Mouse (Mus musculus): ENCODE data around the gene Rhod.
"Not testable (repeated sequence)": the region's sequence is repeated elsewhere in the genome, so short reads cannot be mapped to it uniquely, and the experiment has no call there.

Rhod gene

GRCm38 (mm10) chr19:4398959-4399358, 40.3 kb downstream of the Rhod start:
- DNase-seq: no peak

GRCm38 (mm10) chr19:4398630-4398948, 40.6 kb downstream of the Rhod start:
- DNase-seq: no peak

GRCm38 (mm10) chr19:4397798-4398629, 41.2 kb downstream of the Rhod start, which contains the start of gene Kdm2a:
Gene Kdm2a, minus strand, starts transcription at chr19:4398285.
- DNase-seq: peak; percentile 50 to 58

- DNase-seq: peak; percentile 95 to 96
These were observed 42.0 kb downstream of the Rhod start for GRCm38 (mm10) chr19:4396998-4397797.

- DNase-seq: peak in 1 of 2 experiments; percentile 27
These were observed 42.9 kb downstream of the Rhod start for GRCm38 (mm10) chr19:4396081-4396997.

DNA sequence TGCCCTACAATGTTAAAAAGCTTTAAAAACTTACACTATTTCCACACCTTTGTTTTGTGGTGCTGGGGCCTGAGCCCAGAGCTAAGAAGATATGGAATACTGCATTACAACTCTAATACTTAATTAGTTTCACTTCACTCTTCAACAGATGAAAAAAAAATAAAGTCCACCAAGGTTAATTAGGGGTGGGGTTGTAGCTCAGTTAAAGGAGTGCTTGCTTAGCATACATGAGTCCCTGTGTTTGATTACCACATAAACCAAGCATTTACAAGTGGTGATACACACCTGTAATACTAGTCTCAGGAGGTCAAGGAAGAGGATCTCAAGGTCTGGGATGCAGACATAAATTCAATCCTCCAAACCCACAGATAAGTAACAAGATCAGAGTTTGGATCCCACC, 52.0 kb downstream of the Rhod start:
- no peak for DNase-seq

DNA sequence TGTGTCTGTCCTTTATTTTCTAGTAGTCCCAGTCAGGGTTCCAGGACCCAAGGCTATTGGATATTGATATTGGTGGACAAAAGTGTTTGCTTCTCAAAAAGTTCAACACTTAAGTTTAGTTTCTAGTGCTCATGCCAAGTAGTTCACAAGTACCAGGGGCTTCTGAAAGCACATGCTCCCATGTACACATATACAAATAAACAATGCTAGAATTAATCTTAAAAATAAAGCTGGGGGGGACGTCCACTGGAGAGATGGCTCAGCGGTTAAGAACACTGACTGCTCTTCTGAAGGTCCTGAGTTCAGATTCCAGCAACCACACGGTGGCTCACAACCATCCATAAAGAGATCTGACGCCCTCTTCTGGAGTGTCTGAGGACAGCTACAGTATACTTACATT, 54.2 kb downstream of the Rhod start:
- no peak for DNase-seq

DNA sequence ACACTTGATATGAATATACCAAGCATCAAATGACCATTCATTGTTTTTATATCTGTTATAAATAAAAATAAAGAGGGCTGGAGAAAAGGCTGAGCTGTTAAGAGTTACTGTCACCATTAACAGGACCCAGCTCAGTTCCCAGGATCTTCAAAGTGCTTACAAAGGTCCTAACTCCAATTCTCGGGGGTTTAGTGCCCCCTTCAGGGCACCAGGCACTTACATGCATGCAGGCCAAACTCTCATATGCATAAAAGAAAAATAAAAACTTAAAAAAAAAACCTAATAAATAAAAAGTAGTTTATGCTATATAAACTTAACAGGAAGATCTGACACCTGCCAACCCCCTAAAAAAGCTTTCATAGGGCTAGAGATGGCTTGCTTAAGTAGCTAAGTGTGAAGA, 54.9 kb downstream of the Rhod start:
- DNase-seq: no peak

DNA sequence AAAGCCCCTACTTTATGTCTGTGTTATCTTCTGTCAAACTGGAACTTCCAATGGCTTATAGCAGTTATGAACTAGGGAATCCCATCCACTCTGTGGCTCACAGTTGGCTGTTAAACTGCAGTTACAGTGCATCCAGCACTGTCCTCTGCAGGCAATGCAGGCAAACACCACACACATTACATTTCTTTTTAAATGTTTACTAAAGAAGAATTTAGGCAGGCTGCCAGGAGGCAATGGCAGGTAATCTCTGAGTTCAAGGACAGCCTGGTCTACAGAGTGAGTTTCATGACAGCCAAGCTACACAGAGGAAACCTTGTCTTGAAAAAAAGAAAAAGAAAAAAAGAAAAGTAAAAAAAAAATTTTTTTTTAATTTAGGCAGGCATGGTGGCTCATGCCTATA, 55.9 kb downstream of the Rhod start:
- no peak for DNase-seq

DNA sequence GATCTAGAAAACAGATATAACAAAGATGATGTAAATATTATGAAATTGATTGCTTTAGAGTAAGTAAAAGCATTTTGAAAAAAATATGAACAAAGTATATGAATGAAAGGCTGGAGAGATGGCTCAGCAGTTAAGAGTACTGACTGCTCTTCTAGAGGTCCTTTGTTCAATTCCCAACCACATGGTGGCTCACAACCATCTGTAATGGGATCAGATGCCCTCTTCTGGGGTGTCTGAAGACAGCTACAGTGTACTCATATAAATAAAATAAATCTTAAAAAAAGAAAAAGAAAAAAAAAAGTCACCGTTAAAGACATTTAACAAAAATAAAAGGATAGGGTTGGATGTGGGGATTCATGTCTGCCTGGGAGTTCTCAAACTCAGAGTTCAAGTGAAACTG, 56.9 kb downstream of the Rhod start:
- not testable (repeated sequence) for DNase-seq

All from kidney, adult 8-10 months (tissue).